Mouse (Mus musculus) spleen, adult 2 months (tissue): ENCODE data around the gene Fev.

Experiments used
- CTCF ChIP-seq: fragments of 200-500 bp; IDR thresholded peaks from 2 replicates; pipeline ENCODE4 v1.5.1; 2011; ENCODE audit warnings: mild to moderate bottlenecking, inconsistent platforms; ENCODE audit not compliant: insufficient read depth, insufficient read length, insufficient replicate concordance; ENCODE audit errors: extremely low read depth
- POLR2A ChIP-seq: fragments of 200-500 bp; IDR thresholded peaks from 2 replicates; pipeline ENCODE4 v1.6.1; 2011; ENCODE audit warnings: low read depth, low read length, inconsistent platforms

GRCm38 (mm10) chr1:74924464-74924863, 39.2 kb upstream of the Fev start:
- no peak for TF ChIP-seq CTCF
- TF ChIP-seq POLR2A = no peak
